In genomic region chr3:9454556-9455330, GRCm38 (mm10) we compare ENCODE assay signal across 12 mouse cellular contexts.
DNase-seq lines count a peak whose midpoint lies in the region; ATAC-seq lines count a peak whose summit lies in the region.
"Had no signal": no experiment of that assay in that cellular context is flagged by ENCODE, and none has a peak within 500 bp of the region (broad histone marks: within the 10 kb centered on the region; RNA-seq: fewer than 3 reads in every experiment).

No protein-coding gene starts in this region.

- H3K9ac ChIP-seq in heart, embryonic 16.5 days (ENCODE audit: low read length), result no peak overlapping the region
- no peak overlapping the region for H3K9ac ChIP-seq in liver, embryonic 13.5 days
- H3K9ac ChIP-seq in liver, embryonic 16.5 days (ENCODE audit: low read depth, low read length), result no peak overlapping the region
- H3K9ac ChIP-seq: hindbrain, embryonic 13.5 days; liver, embryonic 15.5 days; neural tube, embryonic 13.5 days had no signal

- H3K27ac ChIP-seq in heart, embryonic 16.5 days (ENCODE audit: low read length), result no peak overlapping the region
- H3K27ac ChIP-seq in liver, embryonic 13.5 days, result no peak overlapping the region
- no peak overlapping the region for H3K27ac ChIP-seq in liver, embryonic 16.5 days (ENCODE audit: low read length)
- H3K27ac ChIP-seq: hindbrain, embryonic 13.5 days; liver, embryonic 15.5 days; neural tube, embryonic 13.5 days had no signal

- no peaks in the 10 kb centered on the region for H3K27me3 ChIP-seq in heart, embryonic 16.5 days (ENCODE audit: control insufficient read depth, insufficient read depth, low read length)
- H3K27me3 ChIP-seq in liver, embryonic 13.5 days, result no peaks in the 10 kb centered on the region
- H3K27me3 ChIP-seq in liver, embryonic 16.5 days (ENCODE audit: control insufficient read depth, insufficient read depth, low read depth, low read length), result no peaks in the 10 kb centered on the region
- H3K27me3 ChIP-seq: hindbrain, embryonic 13.5 days; liver, embryonic 15.5 days; neural tube, embryonic 13.5 days had no signal

- H3K9me3 ChIP-seq in heart, embryonic 16.5 days (replicated peaks; ENCODE audit: control insufficient read depth, low read length), result no peaks in the 10 kb centered on the region
- H3K9me3 ChIP-seq in liver, embryonic 13.5 days (replicated peaks), result no peaks in the 10 kb centered on the region
- H3K9me3 ChIP-seq in liver, embryonic 16.5 days (replicated peaks; ENCODE audit: control insufficient read depth, low read length), result no peaks in the 10 kb centered on the region
- H3K9me3 ChIP-seq: hindbrain, embryonic 13.5 days; liver, embryonic 15.5 days; neural tube, embryonic 13.5 days had no signal

- H3K4me1 ChIP-seq in heart, embryonic 16.5 days (ENCODE audit: control insufficient read depth, insufficient read depth, low read length), result peaks cover 6% of the 10 kb centered on the region
- H3K4me1 ChIP-seq in liver, embryonic 13.5 days (replicated peaks), result peaks cover 9% of the 10 kb centered on the region
- H3K4me1 ChIP-seq in liver, embryonic 16.5 days (ENCODE audit: control insufficient read depth, low read depth, low read length), result no peaks in the 10 kb centered on the region; the same call in 1 of the 2 replicates
- H3K4me1 ChIP-seq: hindbrain, embryonic 13.5 days had no signal

- ATAC-seq in heart, embryonic 16.5 days (replicated peaks; ENCODE audit: extremely low read depth, insufficient read depth, low FRiP score), result peak; percentile 45; the same call in 1 of the 2 replicates
- peak; percentile 50; the same call in 1 of the 2 replicates for ATAC-seq in liver, embryonic 13.5 days (ENCODE audit: low read depth)
- 0 out of 2 replicates have a peak, but pooled peaks have one; percentile 24 for ATAC-seq in liver, embryonic 16.5 days (ENCODE audit: low read depth)

- H3K4me2 ChIP-seq in heart, embryonic 16.5 days (ENCODE audit: low read depth, low read length), result no peak overlapping the region
- H3K4me2 ChIP-seq in liver, embryonic 13.5 days, result no peak overlapping the region
- no peak overlapping the region for H3K4me2 ChIP-seq in liver, embryonic 16.5 days (ENCODE audit: low read depth, low read length)
- H3K4me2 ChIP-seq: hindbrain, embryonic 13.5 days; liver, embryonic 15.5 days; neural tube, embryonic 13.5 days had no signal

- DNase-seq in heart, adult 8-10 months (ENCODE audit: low spot score), result no peak
- DNase-seq in liver, embryonic 13.5 days, result no peak
- DNase-seq in liver, result no peak
- DNase-seq in brain, adult 2 months (ENCODE audit: low read depth, low spot score), result peak; percentile 81
- no peak for DNase-seq in embryo, embryonic 11 days
- no peak for DNase-seq in cerebellum, postnatal 14 days
- DNase-seq: kidney, adult 9 months had no signal

- WGBS in heart, embryonic 16.5 days, result 48% methylated on average over 8 of the region's 8 CpGs
- 46% methylated on average over 8 of the region's 8 CpGs for WGBS in liver, embryonic 13.5 days (ENCODE audit: insufficient replicate concordance)
- WGBS in liver, embryonic 16.5 days (ENCODE audit: insufficient replicate concordance), result 43% methylated on average over 8 of the region's 8 CpGs

- H3K36me3 ChIP-seq in heart, embryonic 16.5 days (ENCODE audit: control insufficient read depth, insufficient read depth), result no peaks in the 10 kb centered on the region
- H3K36me3 ChIP-seq in liver, embryonic 13.5 days, result no peaks in the 10 kb centered on the region
- no peaks in the 10 kb centered on the region for H3K36me3 ChIP-seq in liver, embryonic 16.5 days (ENCODE audit: control insufficient read depth, insufficient read depth)
- H3K36me3 ChIP-seq: liver, embryonic 15.5 days; neural tube, embryonic 13.5 days had no signal

- no peak overlapping the region for H3K4me3 ChIP-seq in heart, embryonic 16.5 days (ENCODE audit: low read length)
- H3K4me3 ChIP-seq in liver, embryonic 13.5 days (replicated peaks), result no peak overlapping the region
- no peak overlapping the region for H3K4me3 ChIP-seq in liver, embryonic 16.5 days (ENCODE audit: low read depth, low read length)
- H3K4me3 ChIP-seq: hindbrain, embryonic 13.5 days; liver, embryonic 15.5 days; neural tube, embryonic 13.5 days had no signal
